Mouse (Mus musculus) ES-E14 (cell line): ENCODE measurements around the gene Coro1c. TPM values are rescaled to one million over a fixed set of nuclear protein-coding genes. Genes with fewer than 3 reads are reported as not detected.

ENCODE experiments used
- DNase-seq: peaks from one replicate; pipeline ENCODE4 v3.0.0-alpha.2; 2013; ENCODE audit warnings: low read depth, low spot score
- H3K27ac ChIP-seq: 2 replicates; pipeline ENCODE4 v1.5.1; 2012; ENCODE audit warnings: low read depth, mild to moderate bottlenecking, low read length, moderate library complexity, mixed read lengths; ENCODE audit not compliant: poor library complexity, insufficient read depth, severe bottlenecking
- H3K36me3 ChIP-seq: 2 replicates; pipeline ENCODE4 v1.6.1; 2012; ENCODE audit warnings: mild to moderate bottlenecking, low read length, moderate library complexity, mixed read lengths; ENCODE audit not compliant: control insufficient read depth, poor library complexity, insufficient read depth, severe bottlenecking
- H3K4me1 ChIP-seq, 2 experiments: fragments of 150-350 bp in 1 of 2; sonication (generic) in 1 of 2; 2 replicates each; pipeline ENCODE4 v1.6.1; 2012; ENCODE audit warnings: low read length in 2 of 2, mild to moderate bottlenecking in 1 of 2, mixed read lengths in 1 of 2; ENCODE audit not compliant: control insufficient read depth in 2 of 2, insufficient read depth in 2 of 2, poor library complexity in 1 of 2
- H3K4me3 ChIP-seq, 2 experiments: fragments of 150-350 bp in 1 of 2; sonication (generic) in 1 of 2; 2 replicates each; pipeline ENCODE4 v1.5.1; 2012; ENCODE audit warnings: low read length in 2 of 2, low read depth in 1 of 2, mild to moderate bottlenecking in 1 of 2, mixed read lengths in 1 of 2; ENCODE audit not compliant: insufficient read depth in 1 of 2, poor library complexity in 1 of 2, severe bottlenecking in 1 of 2
- H3K9ac ChIP-seq: 2 replicates; pipeline ENCODE4 v1.6.1; 2012; ENCODE audit warnings: low read depth, mild to moderate bottlenecking, low read length, mixed read lengths; ENCODE audit not compliant: poor library complexity, insufficient read depth, severe bottlenecking
- H3K9me3 ChIP-seq: fragments of 150-350 bp; sonication (generic); 2 replicates; pipeline ENCODE4 v1.6.1; 2012; ENCODE audit warnings: low read depth, mild to moderate bottlenecking, low read length; ENCODE audit not compliant: control insufficient read depth, insufficient read depth
- CHD2 ChIP-seq: IDR thresholded peaks from 2 replicates; pipeline ENCODE4 v1.6.1; 2014; ENCODE audit warnings: mild to moderate bottlenecking, low read depth, low read length, inconsistent platforms
- HCFC1 ChIP-seq: IDR thresholded peaks from 2 replicates; pipeline ENCODE4 v1.6.1; 2012; ENCODE audit warnings: low read length, inconsistent platforms, borderline replicate concordance; ENCODE audit not compliant: insufficient read depth
- MAFK ChIP-seq: IDR thresholded peaks from 2 replicates; pipeline ENCODE4 v1.6.1; 2014; ENCODE audit warnings: mild to moderate bottlenecking, low read depth, low read length, inconsistent platforms; ENCODE audit not compliant: insufficient read depth
- ZC3H11A ChIP-seq: IDR thresholded peaks from 2 replicates; pipeline ENCODE4 v1.6.1; 2012; ENCODE audit warnings: low read depth, mild to moderate bottlenecking, inconsistent platforms, low read length, borderline replicate concordance
- ZNF384 ChIP-seq: IDR thresholded peaks from 2 replicates; pipeline ENCODE4 v1.6.1; 2012; ENCODE audit warnings: low read depth, low read length, inconsistent platforms
- in situ Hi-C, 2 experiments: fragments of 600-800 bp; cut with MboI; formaldehyde crosslinking; loops; one replicate each; pipeline ENCODE4 v1.15.1; 2025; ENCODE audit warnings: low sequenced_read_pairs in 2 of 2, inconsistent platforms in 1 of 2; ENCODE audit not compliant: unreplicated experiment in 2 of 2
- total RNA-seq: library from RNA; depleted of rRNA; stranded (reverse); fragments of 300-350 nt; gene quantifications from 2 replicates; pipeline ENCODE4 v1.2.3, GENCODE M21; 2012; rRNA removed

Gene Coro1c
- total RNA-seq, 1 experiment: 150 TPM

GRCm38 (mm10) chr5:113797149-113797882 lies 111.2 kb downstream of the Coro1c start:
- TF ChIP-seq ZC3H11A (no peak), CHD2 (no peak), HCFC1 (no peak), ZNF384 (no peak), MAFK (no peak)
- Histone ChIP-seq H3K27ac (no peak overlapping the region), H3K4me1 (peaks cover 4 to 16% of the 10 kb centered on the region in 2 experiments; a peak in 3 of 4 replicates), H3K4me3 (peak overlapping the region in 1 of 2 experiments; percentile 36; a peak in 1 of 4 replicates), H3K9me3 (no peaks in the 10 kb centered on the region), H3K36me3 (no peaks in the 10 kb centered on the region), H3K9ac (no peak overlapping the region)
- in situ Hi-C loops: no loop called here
- DNase-seq: no peak

DNA sequence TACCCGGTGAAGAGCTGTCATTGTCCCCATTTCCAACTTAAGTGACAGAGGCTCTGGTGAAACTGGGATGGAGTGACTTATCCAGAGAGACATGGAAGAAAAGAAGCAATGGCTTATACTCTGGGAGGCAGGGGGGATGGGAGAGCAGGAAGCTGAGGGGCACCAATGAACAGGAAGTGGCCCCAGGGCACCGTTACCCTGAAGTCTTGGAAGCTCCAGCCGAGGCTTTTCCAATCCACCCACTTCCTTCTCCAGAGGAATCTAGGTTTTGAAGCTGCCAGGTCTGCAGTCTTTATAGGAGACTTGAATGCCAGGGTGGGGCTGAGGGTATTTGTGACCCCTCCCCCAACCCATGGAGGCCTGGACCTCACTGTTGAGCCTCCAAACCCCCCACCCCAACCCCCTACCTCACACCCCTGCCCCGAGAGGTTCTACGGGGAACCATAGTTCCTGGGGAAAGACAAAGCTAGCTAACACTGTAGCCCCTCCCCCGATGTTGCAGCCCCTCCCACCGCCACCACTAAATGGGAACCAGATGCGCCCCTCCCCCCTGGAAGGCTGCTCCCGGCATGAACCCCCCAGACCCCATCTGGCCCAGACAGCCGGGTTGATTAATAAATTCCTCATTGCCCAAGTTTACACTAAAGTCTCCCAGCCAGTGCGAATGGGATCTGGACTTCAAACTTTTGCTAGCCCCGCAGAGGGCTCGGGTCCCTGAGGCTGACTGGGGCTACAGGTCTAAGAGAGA lies 112.0 kb downstream of the Coro1c start:
- peak overlapping the region in 1 of 2 experiments; percentile 36; a peak in 1 of 4 replicates for H3K4me3 ChIP-seq
- H3K4me1 ChIP-seq: peaks cover 4 to 19% of the 10 kb centered on the region in 2 experiments; a peak in 3 of 4 replicates
- in situ Hi-C loops: no loop called here
- no peak overlapping the region for H3K27ac ChIP-seq
- H3K9ac ChIP-seq: no peak overlapping the region
- H3K36me3 ChIP-seq: no peaks in the 10 kb centered on the region
- TF ChIP-seq ZC3H11A (no peak), HCFC1 (no peak), CHD2 (no peak)
- H3K9me3 ChIP-seq: no peaks in the 10 kb centered on the region
- DNase-seq: no peak

Other genes with a start within 250 kb of the Coro1c start
- not detected in 2 replicates for gene 1700069L16Rik, start 184.0 kb downstream of the Coro1c start, total RNA-seq
- 8.6 and 10.5 TPM in 2 replicates for gene Ficd, start 173.0 kb downstream of the Coro1c start, total RNA-seq
- gene Sart3, start 136.2 kb downstream of the Coro1c start, total RNA-seq: 78.0 and 100 TPM in 2 replicates
- gene Iscu, start 136.0 kb downstream of the Coro1c start, total RNA-seq: 78.4 and 80.1 TPM in 2 replicates
- gene Tmem119, start 108.2 kb downstream of the Coro1c start, total RNA-seq: 3.3 and 7.1 TPM in 2 replicates
- gene Selplg, start 76.1 kb downstream of the Coro1c start, total RNA-seq: 0.31 and 1.3 TPM in 2 replicates
- gene Ssh1, start 85.1 kb upstream of the Coro1c start, total RNA-seq: 11.8 and 13.4 TPM in 2 replicates
- gene Dao, start 94.9 kb upstream of the Coro1c start, total RNA-seq: 0.16 and 0.18 TPM in 2 replicates
- gene Usp30, start 156.7 kb upstream of the Coro1c start, total RNA-seq: 15.8 and 21.4 TPM in 2 replicates
- gene Svop, start 182.8 kb upstream of the Coro1c start, total RNA-seq: 3.3 and 4.9 TPM in 2 replicates
- 26.7 and 32.6 TPM in 2 replicates for gene Alkbh2, start 219.5 kb upstream of the Coro1c start, total RNA-seq
- 67.9 and 71.6 TPM in 2 replicates for gene Ung, start 221.6 kb upstream of the Coro1c start, total RNA-seq
- gene Acacb, start 237.8 kb upstream of the Coro1c start, total RNA-seq: 10.5 and 16.9 TPM in 2 replicates